Mouse (Mus musculus): Measurements from ENCODE around the gene Ints6l. TPM values are rescaled to one million over a fixed set of nuclear protein-coding genes. Genes with fewer than 3 reads are reported as not detected.
A peak's percentile ranks its signal among the peaks of the same experiment; 100 is the strongest.
"Not testable (repeated sequence)": the region's sequence is repeated elsewhere in the genome, so short reads cannot be mapped to it uniquely, and the experiment has no call there.

Ints6l gene
- total and polyA plus RNA-seq, 3 experiments, result 19.4 to 42.7 (median 25.5) TPM

- TF ChIP-seq RAD21 (IDR thresholded peaks at IDR 0.05; ENCODE audit: low read depth, low read length) (peak; percentile 87), PAX5 (IDR thresholded peaks at IDR 0.05; ENCODE audit: low read length) (no peak), ZNF384 (IDR thresholded peaks at IDR 0.05; ENCODE audit: low read depth, low read length) (peak; percentile 25; the same call in 1 of the 2 replicates), TBP (conservative IDR thresholded peaks at IDR 0.05; ENCODE audit: low read depth, low read length) (no peak), POLR2AphosphoS2 (IDR thresholded peaks at IDR 0.05; ENCODE audit: low read depth, low read length) (no peak), MAX (IDR thresholded peaks at IDR 0.05; ENCODE audit: low read length) (no peak), JUND (conservative IDR thresholded peaks at IDR 0.05; ENCODE audit: low read depth, low read length) (no peak)
These were observed 35.1 kb downstream of the Ints6l start (continued) for GRCm38 (mm10) chrX:56489758-56490157.

GRCm38 (mm10) chrX:56497241-56497640 lies 42.6 kb downstream of the Ints6l start:
- H3K27ac ChIP-seq (ENCODE audit: insufficient read depth, low read depth), result no peak overlapping the region
- DNase-seq (ENCODE audit: extremely low read depth), result peak; percentile 49
- H3K36me3 ChIP-seq (replicated peaks in 1 of 2; ENCODE audit: control insufficient read depth in 1 of 2, insufficient read depth in 1 of 2, low read length in 1 of 2), result peaks cover 21 to 39% of the 10 kb centered on the region in 2 experiments
- no peaks in the 10 kb centered on the region for H3K79me2 ChIP-seq (replicated peaks; ENCODE audit: control insufficient read depth, extremely low read depth, insufficient read depth, poor library complexity, severe bottlenecking)
- in situ Hi-C loops (cut with MboI; ENCODE audit: low pct_ligation_motif_present, low pct_unique_long_range_greater_than_20kb, low sequenced_read_pairs) (no loop called here), dilution Hi-C loops (cut with MboI; ENCODE audit: extremely low pct_ligation_motif_present, extremely low pct_unique_long_range_greater_than_20kb, low sequenced_read_pairs) (no loop called here)
- H3K9me3 ChIP-seq (replicated peaks; ENCODE audit: low read length), result no peaks in the 10 kb centered on the region
- H3K4me1 ChIP-seq (ENCODE audit: control insufficient read depth in 1 of 2, insufficient read depth in 2 of 2), result peaks cover 2 to 16% of the 10 kb centered on the region in 2 experiments; a peak in 2 of 4 replicates
- TF ChIP-seq IRF4 (IDR thresholded peaks at IDR 0.05; ENCODE audit: low read depth, low read length), result no peak
- 0 out of 2 replicates have a peak, but pooled peaks have one; percentile 29 for TF ChIP-seq MAX (IDR thresholded peaks at IDR 0.05; ENCODE audit: low read length)
- no peak for TF ChIP-seq POLR2A (IDR thresholded peaks at IDR 0.05; ENCODE audit: low read depth, low read length)
- no peak for TF ChIP-seq HCFC1 (IDR thresholded peaks at IDR 0.05; ENCODE audit: low read depth, low read length)
- no peak for TF ChIP-seq TCF12 (IDR thresholded peaks at IDR 0.05; ENCODE audit: low read depth, low read length)
- TF ChIP-seq USF1 (IDR thresholded peaks at IDR 0.05; ENCODE audit: low read depth, low read length), result peak; percentile 47
- TF ChIP-seq SIN3A (IDR thresholded peaks at IDR 0.05; ENCODE audit: low read length), result no peak
- TF ChIP-seq USF2 (conservative IDR thresholded peaks at IDR 0.05; ENCODE audit: low read depth, low read length), result peak; percentile 29; the same call in 1 of the 2 replicates
- peak; percentile 79 for TF ChIP-seq BHLHE40 (IDR thresholded peaks at IDR 0.05; ENCODE audit: low read depth, low read length)
- TF ChIP-seq ETS1 (conservative IDR thresholded peaks at IDR 0.05; ENCODE audit: low read depth, low read length), result 0 out of 2 replicates have a peak, but pooled peaks have one; percentile 5
- no peak for TF ChIP-seq E2F4 (IDR thresholded peaks at IDR 0.05; ENCODE audit: insufficient replicate concordance, low read depth, low read length)
- no peak overlapping the region for H3K9ac ChIP-seq (ENCODE audit: insufficient read depth, low read depth)
- no peaks in the 10 kb centered on the region for H3K27me3 ChIP-seq (replicated peaks)
- H3K4me2 ChIP-seq (ENCODE audit: insufficient read depth, low read depth, poor library complexity, severe bottlenecking), result no peak overlapping the region
- no peak overlapping the region for H3K4me3 ChIP-seq (replicated peaks in 1 of 3; ENCODE audit: low read depth in 2 of 3, low read length in 2 of 3, poor library complexity in 1 of 3)

DNA sequence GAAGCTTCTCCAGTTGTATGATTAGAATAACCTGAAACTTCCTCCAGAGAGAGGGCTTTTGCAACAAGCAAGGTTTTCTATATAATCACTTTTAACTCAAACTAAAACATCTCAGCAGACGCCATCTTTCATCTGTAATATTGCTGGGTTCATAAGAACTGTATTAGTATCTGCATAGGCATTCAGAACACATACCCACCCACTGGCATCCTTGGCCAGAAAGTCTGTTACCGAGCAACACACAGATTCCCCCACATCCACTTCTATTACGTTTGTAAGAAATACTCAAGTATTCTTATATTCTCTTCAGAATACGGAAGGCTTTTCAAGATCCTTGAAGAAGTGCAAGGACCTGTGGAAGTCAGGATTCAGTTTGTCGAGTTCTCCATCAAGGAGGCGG lies 69.8 kb downstream of the Ints6l start, which contains the start of gene Gm10477:
Gene Gm10477, plus strand, starts transcription at position 301 of the 400 bp plus-strand sequence.
- H3K9me3 ChIP-seq (replicated peaks; ENCODE audit: low read length); in situ Hi-C loops (cut with MboI; ENCODE audit: low pct_ligation_motif_present, low pct_unique_long_range_greater_than_20kb, low sequenced_read_pairs); H3K4me3 ChIP-seq (replicated peaks in 1 of 3; ENCODE audit: low read depth in 2 of 3, low read length in 2 of 3, poor library complexity in 1 of 3); H3K27me3 ChIP-seq (replicated peaks); H3K36me3 ChIP-seq (replicated peaks in 1 of 2; ENCODE audit: control insufficient read depth in 1 of 2, insufficient read depth in 1 of 2, low read length in 1 of 2); H3K27ac ChIP-seq (ENCODE audit: insufficient read depth, low read depth); dilution Hi-C loops (cut with MboI; ENCODE audit: extremely low pct_ligation_motif_present, extremely low pct_unique_long_range_greater_than_20kb, low sequenced_read_pairs); H3K4me1 ChIP-seq (ENCODE audit: control insufficient read depth in 1 of 2, insufficient read depth in 2 of 2); H3K4me2 ChIP-seq (ENCODE audit: insufficient read depth, low read depth, poor library complexity, severe bottlenecking); H3K9ac ChIP-seq (ENCODE audit: insufficient read depth, low read depth); H3K79me2 ChIP-seq (replicated peaks; ENCODE audit: control insufficient read depth, extremely low read depth, insufficient read depth, poor library complexity, severe bottlenecking); DNase-seq (ENCODE audit: extremely low read depth): not testable (repeated sequence)
